Mouse (Mus musculus) spleen, adult 2 months (tissue): Measurements from ENCODE around the gene Kank3. TPM values are rescaled to one million over a fixed set of nuclear protein-coding genes. Genes with fewer than 3 reads are reported as not detected.

Experiments used
- DNase-seq, 2 experiments: peaks; one replicate each; pipeline versions ENCODE4 v3.0.0 to v3.0.0-alpha.2; 2012 to 2021; ENCODE audit warnings: low spot score in 2 of 2, low read depth in 1 of 2
- H3K27ac ChIP-seq: fragments of 200-500 bp; 2 replicates; pipeline ENCODE4 v1.5.1; 2012; ENCODE audit warnings: low read length, inconsistent platforms; ENCODE audit not compliant: insufficient read depth
- H3K27me3 ChIP-seq: fragments of 200-500 bp; 2 replicates; pipeline ENCODE4 v1.6.1; 2012; ENCODE audit warnings: mild to moderate bottlenecking, moderate library complexity, low read length, inconsistent platforms; ENCODE audit not compliant: control insufficient read depth, insufficient read depth
- H3K36me3 ChIP-seq: fragments of 200-500 bp; 2 replicates; pipeline ENCODE4 v1.6.1; 2012; ENCODE audit warnings: mild to moderate bottlenecking, low read length, inconsistent platforms; ENCODE audit not compliant: control insufficient read depth, insufficient read depth
- H3K4me1 ChIP-seq: fragments of 200-500 bp; 2 replicates; pipeline ENCODE4 v1.6.1; 2011; ENCODE audit warnings: inconsistent platforms; ENCODE audit not compliant: control insufficient read depth, insufficient read depth, insufficient read length
- H3K4me3 ChIP-seq: fragments of 200-500 bp; 2 replicates; pipeline ENCODE4 v1.5.1; 2011; ENCODE audit warnings: mild to moderate bottlenecking, inconsistent platforms; ENCODE audit not compliant: insufficient read depth, insufficient read length; ENCODE audit errors: extremely low read depth
- CTCF ChIP-seq: fragments of 200-500 bp; IDR thresholded peaks from 2 replicates; pipeline ENCODE4 v1.5.1; 2011; ENCODE audit warnings: mild to moderate bottlenecking, inconsistent platforms; ENCODE audit not compliant: insufficient read depth, insufficient read length, insufficient replicate concordance; ENCODE audit errors: extremely low read depth
- POLR2A ChIP-seq: fragments of 200-500 bp; IDR thresholded peaks from 2 replicates; pipeline ENCODE4 v1.6.1; 2011; ENCODE audit warnings: low read depth, low read length, inconsistent platforms
- WGBS: fragments of 180-500 bp; shearing (Covaris S2); methylation state at CpG from one replicate; pipeline ENCODE4 v1.1.7; 2018; 5-methylcytosine and 5-hydroxymethylcytosine counted together
- polyA plus RNA-seq: library from polyadenylated mRNA; depleted of rRNA; stranded (reverse); fragments of >200 nt; gene quantifications from 2 replicates; pipeline ENCODE4 v1.2.3, GENCODE M21; 2012

The Kank3 gene
- polyA plus RNA-seq, 1 experiment: 74.6 TPM

DNA sequence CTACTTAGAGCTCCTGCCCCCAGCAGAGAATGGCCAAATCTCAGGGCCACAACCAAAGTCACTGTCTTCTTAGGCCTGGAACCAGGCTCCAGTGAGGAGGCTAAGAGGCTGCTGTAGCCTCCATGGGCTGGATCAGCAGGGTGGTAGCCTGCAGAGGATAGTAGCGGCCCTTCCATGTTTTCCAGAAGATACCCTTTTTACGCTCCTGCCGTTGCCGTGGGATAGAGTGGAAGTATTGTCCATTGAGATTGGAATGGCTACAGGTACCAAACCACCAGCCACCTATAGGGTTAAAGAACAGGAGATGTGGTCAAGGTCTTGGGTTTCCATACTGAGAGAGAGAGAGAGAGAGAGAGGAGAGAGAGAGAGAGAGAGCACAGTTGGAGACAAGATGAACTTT lies 35.0 kb upstream of the Kank3 start:
- TF ChIP-seq CTCF: no peak
- no peak for TF ChIP-seq POLR2A
- H3K4me3 ChIP-seq: no peak overlapping the region
- H3K27ac ChIP-seq: no peak overlapping the region

DNA sequence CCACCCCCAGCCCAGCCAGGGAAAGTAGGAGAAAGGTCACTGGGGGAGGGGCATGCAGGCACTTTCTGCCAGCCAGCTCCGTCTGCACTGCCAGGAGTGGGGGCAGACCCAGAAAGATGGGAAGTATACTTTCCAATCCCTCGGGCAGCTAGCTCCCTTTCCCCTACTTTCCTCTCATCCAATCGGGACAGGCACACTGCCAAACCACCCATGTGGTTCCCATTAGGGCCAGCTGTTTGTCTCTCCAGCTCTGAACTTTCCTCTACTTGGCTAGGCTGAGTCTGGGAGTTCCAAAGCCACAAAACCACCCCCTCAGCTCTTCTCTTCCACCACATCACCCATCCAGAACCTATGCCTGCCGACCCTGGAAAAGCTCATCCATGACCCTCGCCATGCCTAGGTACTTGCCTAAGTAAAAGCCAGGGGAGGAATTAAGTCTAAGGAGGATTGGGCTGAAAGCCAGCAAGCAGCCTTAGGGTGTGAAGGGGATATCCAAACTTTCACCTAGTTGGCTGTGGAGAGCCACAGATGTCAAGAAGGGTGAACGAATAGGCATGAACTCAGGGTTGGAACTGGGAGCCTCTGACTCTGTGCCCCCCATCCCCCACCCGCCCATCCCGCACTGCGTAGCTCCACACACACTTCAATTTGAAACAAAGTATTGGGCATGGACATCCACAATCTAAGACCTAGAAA lies 30.9 kb upstream of the Kank3 start:
- TF ChIP-seq POLR2A (no peak), CTCF (no peak)
- no peaks in the 10 kb centered on the region for H3K27me3 ChIP-seq
- no peak overlapping the region for H3K4me3 ChIP-seq
- peak overlapping the region; percentile 56 for H3K27ac ChIP-seq
- DNase-seq: no peak
- 55% methylated on average over 9 of the region's 9 CpGs for WGBS
- peaks cover 17% of the 10 kb centered on the region for H3K4me1 ChIP-seq
- peaks cover 2% of the 10 kb centered on the region; the same call in 1 of the 2 replicates for H3K36me3 ChIP-seq

More for the DNA sequence above, 35.0 kb upstream of the Kank3 start:
- no peaks in the 10 kb centered on the region for H3K27me3 ChIP-seq
- H3K4me1 ChIP-seq: peaks cover under 1% of the 10 kb centered on the region; the same call in 1 of the 2 replicates
- DNase-seq: no peak
- H3K36me3 ChIP-seq: peaks cover 2% of the 10 kb centered on the region; the same call in 1 of the 2 replicates
- WGBS: 97% methylated on average over 4 of the region's 4 CpGs

DNA sequence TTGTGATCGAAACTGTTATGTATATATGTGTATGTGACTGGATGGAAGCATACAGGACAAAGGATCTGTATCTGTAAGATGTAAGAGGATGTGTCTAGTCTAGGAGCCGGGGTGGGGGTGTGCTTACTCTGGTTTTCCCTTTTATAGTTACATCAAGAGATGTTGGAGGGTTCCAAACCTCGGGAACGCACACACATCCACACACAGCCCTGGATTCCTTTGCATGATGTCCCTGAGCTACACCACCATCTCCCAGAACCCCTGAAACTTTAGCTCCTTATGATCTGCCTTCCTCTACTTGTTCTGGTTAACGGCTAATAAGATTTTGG lies 30.4 kb upstream of the Kank3 start:
- no peak for TF ChIP-seq POLR2A
- H3K27ac ChIP-seq: no peak overlapping the region
- no peaks in the 10 kb centered on the region for H3K27me3 ChIP-seq
- H3K36me3 ChIP-seq: peaks cover 2% of the 10 kb centered on the region; the same call in 1 of the 2 replicates
- no peak for DNase-seq
- H3K4me1 ChIP-seq: peaks cover 17% of the 10 kb centered on the region
- 79% methylated on average over 5 of the region's 5 CpGs for WGBS
- H3K4me3 ChIP-seq: no peak overlapping the region

DNA sequence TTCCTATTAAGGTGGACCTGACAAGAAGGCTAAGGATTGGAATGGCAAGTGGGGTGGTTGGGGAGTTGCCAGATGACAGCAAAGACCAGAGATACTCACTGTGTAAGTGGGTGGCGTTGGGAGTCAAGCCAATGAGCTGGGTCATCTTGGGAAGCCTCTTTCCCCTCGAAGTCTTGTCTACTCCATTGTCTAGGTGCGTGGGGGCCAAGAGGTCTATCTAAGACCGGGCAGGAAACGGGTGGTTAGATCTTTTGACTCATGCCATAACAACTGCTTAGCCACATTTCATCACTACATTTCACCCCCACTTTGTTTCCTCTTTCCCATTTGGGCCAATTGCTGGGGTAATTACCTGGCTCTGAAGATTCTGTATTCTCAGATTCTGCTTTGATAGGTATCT lies 29.9 kb upstream of the Kank3 start:
- peak overlapping the region; percentile 24; the same call in 1 of the 2 replicates for H3K27ac ChIP-seq
- peaks cover 17% of the 10 kb centered on the region for H3K4me1 ChIP-seq
- TF ChIP-seq CTCF (no peak), POLR2A (no peak)
- WGBS: 19% methylated on average over 5 of the region's 5 CpGs
- no peaks in the 10 kb centered on the region for H3K36me3 ChIP-seq
- H3K27me3 ChIP-seq: no peaks in the 10 kb centered on the region
- peak overlapping the region; percentile 52 for H3K4me3 ChIP-seq
- DNase-seq: no peak

DNA sequence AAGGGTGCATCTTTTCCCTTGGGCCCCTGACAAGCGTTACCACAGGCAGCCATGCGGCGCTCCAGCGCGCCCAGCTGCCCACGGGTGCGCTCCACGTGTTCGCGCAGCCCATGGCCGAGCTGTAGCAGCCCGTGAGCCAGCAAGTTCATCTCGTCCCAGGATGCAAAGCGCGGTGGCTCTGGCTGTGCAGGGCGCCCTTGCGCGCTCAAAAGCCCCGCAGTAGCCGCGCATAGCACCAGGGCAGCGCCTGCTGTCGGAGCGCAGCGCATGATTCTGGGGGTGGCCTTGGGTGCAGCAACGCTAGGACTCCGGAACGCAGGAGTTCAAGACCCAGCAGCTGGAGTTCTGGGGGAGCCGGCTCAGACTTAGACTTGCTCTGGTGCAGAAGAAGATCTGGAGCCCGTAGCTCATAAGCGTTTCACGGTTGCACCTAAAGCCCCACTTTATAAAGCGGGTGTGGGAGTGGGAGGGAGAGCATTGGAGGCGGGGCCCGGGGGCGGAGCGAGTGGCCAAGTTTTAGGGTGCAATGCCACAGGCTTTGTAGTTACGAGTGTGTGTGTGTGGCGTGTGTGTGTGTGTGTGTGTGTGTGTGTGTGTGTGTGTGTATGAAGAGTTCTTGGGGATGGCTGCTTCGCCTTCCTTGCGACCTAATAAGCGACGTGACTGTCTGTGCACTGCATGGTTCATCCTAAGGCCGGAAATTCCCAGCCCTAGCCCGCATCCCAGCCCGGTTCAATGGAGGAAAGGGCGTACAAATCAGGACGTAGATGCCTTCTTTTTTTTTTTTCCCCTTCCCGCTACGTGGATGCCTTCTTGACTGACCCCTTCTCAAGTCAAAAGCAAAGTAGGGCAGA lies 29.0 kb upstream of the Kank3 start, which contains the start of gene Angptl4:
Gene Angptl4 (minus strand): TSS at position 707 of the 854 bp plus-strand sequence.
- 1% methylated on average over 50 of the region's 50 CpGs for WGBS
- peaks cover 17% of the 10 kb centered on the region for H3K4me1 ChIP-seq
- H3K27me3 ChIP-seq: no peaks in the 10 kb centered on the region
- H3K4me3 ChIP-seq: peak within 1 kb of the TSS; percentile 52
- H3K36me3 ChIP-seq: no peaks in the 10 kb centered on the region
- peak; percentile 42 to 61 for DNase-seq
- TF ChIP-seq POLR2A (0 out of 2 replicates have a peak, but pooled peaks have one; percentile 6), CTCF (no peak)
- H3K27ac ChIP-seq: peak within 1 kb of the TSS; percentile 59

DNA sequence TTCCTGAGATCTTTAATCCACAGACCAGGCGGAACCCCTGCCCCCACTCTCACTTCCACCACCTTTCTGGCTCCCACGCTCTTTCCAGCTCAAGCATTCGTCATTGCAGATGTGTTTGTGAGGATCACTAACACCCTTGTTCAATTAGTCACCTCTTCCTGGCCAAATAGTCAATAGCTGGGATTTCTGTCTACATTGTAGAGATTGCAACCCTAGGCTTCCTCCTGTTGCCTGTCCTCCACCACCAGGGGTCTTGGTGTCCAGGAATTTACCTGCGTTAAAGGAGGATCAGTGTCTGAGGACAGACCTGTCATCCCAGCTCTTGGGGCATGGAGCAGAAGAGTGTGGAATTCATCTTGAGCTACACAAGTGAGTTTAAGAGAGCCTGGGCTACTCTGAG lies 28.3 kb upstream of the Kank3 start:
- Histone ChIP-seq H3K4me3 (peak overlapping the region; percentile 52; the same call in 1 of the 2 replicates), H3K27me3 (no peaks in the 10 kb centered on the region), H3K36me3 (no peaks in the 10 kb centered on the region), H3K4me1 (peaks cover 17% of the 10 kb centered on the region), H3K27ac (peak overlapping the region; percentile 13; the same call in 1 of the 2 replicates)
- 32% methylated on average over 4 of the region's 4 CpGs for WGBS
- TF ChIP-seq CTCF: no peak
- no peak for TF ChIP-seq POLR2A
- DNase-seq: no peak
